Mouse (Mus musculus): Measurements from ENCODE around the gene Boll.

DNA sequence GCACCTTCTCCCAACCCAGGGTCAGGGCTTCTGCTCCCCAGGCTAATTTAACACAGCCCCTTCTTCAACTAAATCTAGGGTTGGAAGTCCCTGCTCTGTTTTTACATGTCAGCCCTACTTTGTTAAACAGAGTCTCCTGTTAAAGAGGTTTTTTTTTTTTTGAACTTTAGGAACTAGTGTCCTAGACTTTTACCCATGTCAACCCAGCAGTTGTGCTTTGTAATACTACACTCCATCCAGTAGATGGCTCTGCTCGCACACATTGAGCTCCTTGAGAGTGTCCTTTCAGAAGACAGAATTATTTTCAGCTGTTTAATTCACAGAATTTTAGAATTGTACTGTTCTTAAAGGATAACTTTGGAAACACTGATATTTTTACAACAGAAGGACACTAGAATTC lies 124.0 kb downstream of the Boll start:
- TF ChIP-seq CTCF (IDR thresholded peaks at IDR 0.05; ENCODE audit: low read depth) (peak; percentile 88), EP300 (IDR thresholded peaks at IDR 0.05; ENCODE audit: low read depth) (no peak)
